Mouse (Mus musculus): ENCODE results near the gene Lemd2. TPM values are rescaled to one million over a fixed set of nuclear protein-coding genes. Genes with fewer than 3 reads are reported as not detected.

The Lemd2 gene
- total and polyA plus RNA-seq, 3 experiments: 46.8 to 59.7 TPM; not detected in 1

- no peaks in the 10 kb centered on the region; a peak in 1 of 4 replicates for H3K27me3 ChIP-seq (ENCODE audit: control insufficient read depth in 1 of 2, insufficient read depth in 2 of 2, low read length in 2 of 2)
- no peak overlapping the region for H3K4me3 ChIP-seq (ENCODE audit: control insufficient read depth in 1 of 2, insufficient read depth in 1 of 2, low read depth in 2 of 2, low read length in 2 of 2)
- no peak overlapping the region for H3K27ac ChIP-seq (ENCODE audit: control insufficient read depth, low read depth, low read length)
- H3K9ac ChIP-seq (ENCODE audit: control insufficient read depth, low read depth, low read length, poor library complexity, severe bottlenecking): no peak overlapping the region
- peaks cover 0 to 3% of the 10 kb centered on the region in 2 experiments; a peak in 1 of 4 replicates for H3K4me1 ChIP-seq (ENCODE audit: control insufficient read depth in 1 of 2, insufficient read depth in 2 of 2, low read length in 2 of 2)
- no peaks in the 10 kb centered on the region for H3K79me2 ChIP-seq (ENCODE audit: control insufficient read depth, insufficient read depth, low read length, poor library complexity)
- TF ChIP-seq MYB (IDR thresholded peaks at IDR 0.05; ENCODE audit: low read depth, low read length) (no peak), MEF2A (IDR thresholded peaks at IDR 0.05; ENCODE audit: extremely low read depth, insufficient replicate concordance, low read depth, low read length, poor library complexity, severe bottlenecking) (no peak), TCF12 (IDR thresholded peaks at IDR 0.05; ENCODE audit: low read depth, low read length) (no peak), SIN3A (IDR thresholded peaks at IDR 0.05; ENCODE audit: low read length) (no peak), GABPA (IDR thresholded peaks at IDR 0.05; ENCODE audit: low read depth, low read length) (no peak), TAL1 (IDR thresholded peaks at IDR 0.05; ENCODE audit: low read length) (no peak), POLR2A (IDR thresholded peaks at IDR 0.05; ENCODE audit: control insufficient read depth in 1 of 2, insufficient read depth in 1 of 2, low read depth in 1 of 2, low read length in 2 of 2, poor library complexity in 1 of 2) (no peak), CHD2 (IDR thresholded peaks at IDR 0.05; ENCODE audit: low read length) (no peak), ELF1 (IDR thresholded peaks at IDR 0.05; ENCODE audit: low read depth, low read length) (no peak), E2F4 (IDR thresholded peaks at IDR 0.05; ENCODE audit: borderline replicate concordance, low read depth, low read length) (no peak), USF2 (IDR thresholded peaks at IDR 0.05; ENCODE audit: borderline replicate concordance in 1 of 2, insufficient read depth in 1 of 2, low read depth in 1 of 2, low read length in 2 of 2) (no peak), BHLHE40 (IDR thresholded peaks at IDR 0.05; ENCODE audit: borderline replicate concordance, low read depth, low read length) (no peak), ZC3H11A (IDR thresholded peaks at IDR 0.05; ENCODE audit: low read depth, low read length) (no peak), SMC3 (IDR thresholded peaks at IDR 0.05; ENCODE audit: low read depth, low read length) (no peak), MAX (IDR thresholded peaks at IDR 0.05; ENCODE audit: low read length) (no peak), MAZ (IDR thresholded peaks at IDR 0.05; ENCODE audit: low read depth, low read length) (no peak), TBP (IDR thresholded peaks at IDR 0.05; ENCODE audit: low read depth, low read length) (no peak), ZNF384 (IDR thresholded peaks at IDR 0.05; ENCODE audit: low read depth, low read length) (no peak), UBTF (IDR thresholded peaks at IDR 0.05; ENCODE audit: borderline replicate concordance, insufficient read depth, low read depth, low read length) (no peak)
- H3K36me3 ChIP-seq (ENCODE audit: control insufficient read depth in 1 of 2, insufficient read depth in 2 of 2, low read length in 2 of 2): no peaks in the 10 kb centered on the region
- DNase-seq (ENCODE audit: low read depth, low spot score): no peak
- H3K9me3 ChIP-seq (replicated peaks; ENCODE audit: insufficient read depth, low read length): no peaks in the 10 kb centered on the region
Observed at GRCm38 (mm10) chr17:27175196-27175874, 28.9 kb downstream of the Lemd2 start.

GRCm38 (mm10) chr17:27173715-27174114 lies 30.6 kb downstream of the Lemd2 start:
- DNase-seq (ENCODE audit: low read depth, low spot score): no peak
- Histone ChIP-seq H3K9me3 (replicated peaks; ENCODE audit: insufficient read depth, low read length) (no peaks in the 10 kb centered on the region), H3K27me3 (ENCODE audit: control insufficient read depth in 1 of 2, insufficient read depth in 2 of 2, low read length in 2 of 2) (no peaks in the 10 kb centered on the region; a peak in 1 of 4 replicates), H3K4me3 (ENCODE audit: control insufficient read depth in 1 of 2, insufficient read depth in 1 of 2, low read depth in 2 of 2, low read length in 2 of 2) (no peak overlapping the region), H3K9ac (ENCODE audit: control insufficient read depth, low read depth, low read length, poor library complexity, severe bottlenecking) (no peak overlapping the region), H3K36me3 (ENCODE audit: control insufficient read depth in 1 of 2, insufficient read depth in 2 of 2, low read length in 2 of 2) (no peaks in the 10 kb centered on the region), H3K27ac (ENCODE audit: control insufficient read depth, low read depth, low read length) (no peak overlapping the region), H3K79me2 (ENCODE audit: control insufficient read depth, insufficient read depth, low read length, poor library complexity) (no peaks in the 10 kb centered on the region), H3K4me1 (ENCODE audit: control insufficient read depth in 1 of 2, insufficient read depth in 2 of 2, low read length in 2 of 2) (peaks cover 0 to 3% of the 10 kb centered on the region in 2 experiments; a peak in 1 of 4 replicates)
- TF ChIP-seq SIN3A (IDR thresholded peaks at IDR 0.05; ENCODE audit: low read length): no peak
- no peak for TF ChIP-seq ZNF384 (IDR thresholded peaks at IDR 0.05; ENCODE audit: low read depth, low read length)
- no peak for TF ChIP-seq CHD2 (IDR thresholded peaks at IDR 0.05; ENCODE audit: low read length)
- no peak for TF ChIP-seq KAT2A (conservative IDR thresholded peaks at IDR 0.05; ENCODE audit: low read depth, low read length)
- TF ChIP-seq MYC (IDR thresholded peaks at IDR 0.05; ENCODE audit: low read depth, low read length): no peak
- no peak for TF ChIP-seq ZKSCAN1 (IDR thresholded peaks at IDR 0.05; ENCODE audit: low read depth, low read length)
- no peak for TF ChIP-seq MAZ (IDR thresholded peaks at IDR 0.05; ENCODE audit: low read depth, low read length)
- TF ChIP-seq HCFC1 (IDR thresholded peaks at IDR 0.05; ENCODE audit: low read depth, low read length): no peak
- TF ChIP-seq E2F4 (IDR thresholded peaks at IDR 0.05; ENCODE audit: borderline replicate concordance, low read depth, low read length): no peak
- TF ChIP-seq USF1 (IDR thresholded peaks at IDR 0.05; ENCODE audit: low read depth, low read length): no peak
- no peak for TF ChIP-seq TCF12 (IDR thresholded peaks at IDR 0.05; ENCODE audit: low read depth, low read length)
- no peak for TF ChIP-seq BHLHE40 (IDR thresholded peaks at IDR 0.05; ENCODE audit: borderline replicate concordance, low read depth, low read length)
